Mouse (Mus musculus) neural tube, embryonic 15.5 days (tissue): ENCODE results near the gene Evi5. TPM values are rescaled to one million over a fixed set of nuclear protein-coding genes. Genes with fewer than 3 reads are reported as not detected.
A peak's percentile ranks its signal among the peaks of the same experiment; 100 is the strongest.

ENCODE experiments used
- ATAC-seq: fragments of 200-750 bp; cut with Nextera tagmentation; 2 replicates; pipeline ENCODE4 v1.8.0; 2017; ENCODE audit warnings: mild to moderate bottlenecking, moderate TSS enrichment, moderate library complexity; ENCODE audit not compliant: low FRiP score
- H3K27ac ChIP-seq: fragments of 300-500 bp; sonication (generic); replicated peaks from 2 replicates; pipeline ENCODE4 v1.5.1; 2015; ENCODE audit warnings: mild to moderate bottlenecking, inconsistent platforms
- H3K27me3 ChIP-seq: fragments of 300-500 bp; sonication (generic); replicated peaks from 2 replicates; pipeline ENCODE4 v1.6.1; 2015; ENCODE audit warnings: inconsistent platforms
- H3K36me3 ChIP-seq: fragments of 300-500 bp; sonication (generic); 2 replicates; pipeline ENCODE4 v1.6.1; 2015; ENCODE audit warnings: inconsistent platforms
- H3K4me1 ChIP-seq: fragments of 300-500 bp; sonication (generic); 2 replicates; pipeline ENCODE4 v1.6.1; 2015; ENCODE audit warnings: inconsistent platforms
- H3K4me2 ChIP-seq: fragments of 300-500 bp; sonication (generic); 2 replicates; pipeline ENCODE4 v1.6.1; 2015; ENCODE audit warnings: inconsistent platforms, mild to moderate bottlenecking, moderate library complexity
- H3K4me3 ChIP-seq: fragments of 300-500 bp; sonication (generic); replicated peaks from 2 replicates; pipeline ENCODE4 v1.5.1; 2015; ENCODE audit warnings: mild to moderate bottlenecking, inconsistent platforms
- H3K9ac ChIP-seq: fragments of 300-500 bp; sonication (generic); replicated peaks from 2 replicates; pipeline ENCODE4 v1.6.1; 2015; ENCODE audit warnings: mild to moderate bottlenecking, inconsistent platforms
- H3K9me3 ChIP-seq: fragments of 300-500 bp; sonication (generic); replicated peaks from 2 replicates; pipeline ENCODE4 v1.6.1; 2016; ENCODE audit warnings: inconsistent platforms
- WGBS: fragments of 180-500 bp; shearing (Covaris S2); methylation state at CpG from one replicate; pipeline ENCODE4 v1.1.7; 2015; ENCODE audit warnings: mixed read lengths; 5-methylcytosine and 5-hydroxymethylcytosine counted together
- polyA plus RNA-seq: library from polyadenylated mRNA; unstranded; fragments of >200 nt; fragmentation: Nextera tagmentation; extraction: Ambion mirVana; gene quantifications from 2 replicates; pipeline ENCODE4 v1.2.1, GENCODE M21; 2015

Evi5 gene
- polyA plus RNA-seq, result 56.0 and 59.5 TPM in 2 replicates

- ATAC-seq, result no peak
- 41% methylated on average over 4 of the region's 4 CpGs for WGBS
Measured at GRCm38 (mm10) chr5:107874561-107875260, at the start of gene Evi5. Gene Evi5 (minus strand): TSS chr5:107875107.

DNA sequence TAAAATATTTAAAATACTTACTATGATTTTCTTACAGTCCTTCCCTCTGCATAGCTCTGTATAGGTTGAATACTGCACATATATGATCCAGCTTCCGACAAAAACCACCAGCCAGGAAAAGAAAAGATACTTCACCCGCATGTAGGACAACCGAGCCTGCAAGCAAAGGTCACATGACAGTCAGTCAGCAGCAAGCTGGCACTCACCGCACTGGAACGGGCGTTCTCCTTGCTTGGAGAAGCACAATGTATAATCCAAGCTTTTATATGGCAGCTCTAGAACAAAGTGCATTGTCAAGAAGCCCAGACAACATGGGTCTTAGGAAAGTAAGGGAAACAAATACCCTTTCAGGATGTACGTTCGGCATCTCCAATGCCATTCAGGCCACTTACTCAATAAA is 49.7 kb upstream of the Evi5 start:
- 72% methylated on average over 8 of the region's 8 CpGs for WGBS
- Histone ChIP-seq H3K4me1 (no peaks in the 10 kb centered on the region), H3K4me3 (no peak overlapping the region), H3K36me3 (no peaks in the 10 kb centered on the region), H3K27me3 (no peaks in the 10 kb centered on the region), H3K9ac (no peak overlapping the region), H3K4me2 (no peak overlapping the region), H3K27ac (no peak overlapping the region), H3K9me3 (no peaks in the 10 kb centered on the region)
- ATAC-seq, result no peak

More at GRCm38 (mm10) chr5:107874561-107875260, at the start of gene Evi5:
- H3K4me1 ChIP-seq, result no peaks in the 10 kb centered on the region
- H3K27ac ChIP-seq, result no peak within 1 kb of the TSS
- no peaks in the 10 kb centered on the region for H3K36me3 ChIP-seq
- no peak within 1 kb of the TSS for H3K4me2 ChIP-seq
- H3K9me3 ChIP-seq, result no peaks in the 10 kb centered on the region
- H3K4me3 ChIP-seq, result no peak within 1 kb of the TSS
- no peak within 1 kb of the TSS for H3K9ac ChIP-seq
- H3K27me3 ChIP-seq, result no peaks in the 10 kb centered on the region

DNA sequence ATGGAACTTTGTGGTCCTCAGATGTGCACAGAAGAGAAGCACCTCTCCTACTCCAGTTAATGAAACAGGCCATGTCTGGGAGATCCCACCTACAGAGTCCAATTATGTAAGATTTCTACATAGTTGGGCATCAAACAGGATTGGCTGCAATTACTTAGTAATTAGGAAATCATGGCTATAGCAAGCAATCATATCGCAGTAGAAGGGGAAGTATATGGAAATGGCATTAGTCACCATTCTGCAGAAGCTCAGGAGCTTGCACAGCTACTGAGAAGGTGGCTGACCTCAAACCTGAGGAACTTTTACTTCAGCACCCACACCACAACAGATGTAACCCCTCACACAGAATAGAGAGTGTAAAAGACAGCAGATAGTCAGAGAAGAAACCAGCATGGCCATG is 47.9 kb upstream of the Evi5 start:
- Histone ChIP-seq H3K4me2 (no peak overlapping the region), H3K9ac (no peak overlapping the region), H3K9me3 (no peaks in the 10 kb centered on the region), H3K27me3 (no peaks in the 10 kb centered on the region), H3K4me1 (no peaks in the 10 kb centered on the region), H3K4me3 (no peak overlapping the region), H3K36me3 (no peaks in the 10 kb centered on the region), H3K27ac (no peak overlapping the region)
- 100% methylated on average over 1 of the region's 1 CpGs for WGBS
- no peak for ATAC-seq

DNA sequence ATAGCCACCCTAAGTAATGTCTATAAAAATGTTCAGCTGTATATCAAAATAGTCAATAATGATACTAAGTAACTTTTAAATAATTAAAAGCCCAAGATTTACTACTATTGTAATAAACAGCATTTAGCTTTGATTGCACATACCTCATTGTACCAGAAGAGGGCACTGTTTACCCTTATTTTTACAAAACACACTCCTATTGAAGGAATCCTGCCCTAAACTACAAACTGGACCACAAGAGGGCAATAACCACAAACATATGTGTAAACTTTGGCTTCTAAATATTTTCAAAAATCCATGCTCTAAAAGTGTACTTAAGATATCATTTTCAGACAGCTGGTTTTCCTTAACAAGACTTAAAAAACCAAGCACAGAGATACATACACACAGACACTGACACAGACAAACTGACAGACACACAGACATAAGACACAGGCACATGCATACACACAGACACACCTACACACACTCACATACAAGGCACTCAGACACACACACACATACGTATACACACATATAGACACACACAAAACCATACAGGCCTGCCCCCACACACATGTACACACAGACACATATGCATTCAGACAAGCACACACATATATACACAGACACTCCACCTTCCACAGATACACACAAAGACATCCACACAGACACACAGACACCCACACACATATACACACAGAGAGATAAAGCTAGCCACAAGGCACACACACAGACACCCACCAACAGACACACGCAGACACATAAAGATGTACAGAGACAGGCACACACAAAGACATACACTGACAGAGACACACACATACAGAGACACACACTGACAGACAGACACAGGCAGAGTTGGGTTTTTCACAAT is 46.7 kb upstream of the Evi5 start:
- WGBS, result 74% methylated on average over 2 of the region's 2 CpGs
- H3K9me3 ChIP-seq, result no peaks in the 10 kb centered on the region
- H3K36me3 ChIP-seq, result no peaks in the 10 kb centered on the region
- no peaks in the 10 kb centered on the region for H3K27me3 ChIP-seq
- ATAC-seq, result peak; percentile 36; the same call in 1 of the 2 replicates
- H3K9ac ChIP-seq, result no peak overlapping the region
- no peaks in the 10 kb centered on the region for H3K4me1 ChIP-seq
- H3K27ac ChIP-seq, result no peak overlapping the region
- no peak overlapping the region for H3K4me2 ChIP-seq
- no peak overlapping the region for H3K4me3 ChIP-seq

GRCm38 (mm10) chr5:107915280-107915679 is 40.4 kb upstream of the Evi5 start:
- 19% methylated on average over 4 of the region's 4 CpGs for WGBS
- H3K36me3 ChIP-seq, result peaks cover 9% of the 10 kb centered on the region; the same call in 1 of the 2 replicates
- H3K4me2 ChIP-seq, result no peak overlapping the region
- H3K27me3 ChIP-seq, result no peaks in the 10 kb centered on the region
- H3K9ac ChIP-seq, result no peak overlapping the region
- no peak overlapping the region for H3K4me3 ChIP-seq
- no peak for ATAC-seq
- no peaks in the 10 kb centered on the region for H3K4me1 ChIP-seq
- no peaks in the 10 kb centered on the region for H3K9me3 ChIP-seq
- H3K27ac ChIP-seq, result 0 out of 2 replicates have a peak overlapping the region, but pooled peaks have one; percentile 18

- Histone ChIP-seq H3K36me3 (peaks cover 46% of the 10 kb centered on the region), H3K4me1 (no peaks in the 10 kb centered on the region), H3K9me3 (no peaks in the 10 kb centered on the region), H3K27me3 (no peaks in the 10 kb centered on the region), H3K9ac (no peak overlapping the region), H3K27ac (no peak overlapping the region), H3K4me2 (no peak overlapping the region), H3K4me3 (no peak overlapping the region)
- no peak for ATAC-seq
- WGBS, result 91% methylated on average over 5 of the region's 5 CpGs
Measured at GRCm38 (mm10) chr5:107911012-107911411, 36.1 kb upstream of the Evi5 start.

DNA sequence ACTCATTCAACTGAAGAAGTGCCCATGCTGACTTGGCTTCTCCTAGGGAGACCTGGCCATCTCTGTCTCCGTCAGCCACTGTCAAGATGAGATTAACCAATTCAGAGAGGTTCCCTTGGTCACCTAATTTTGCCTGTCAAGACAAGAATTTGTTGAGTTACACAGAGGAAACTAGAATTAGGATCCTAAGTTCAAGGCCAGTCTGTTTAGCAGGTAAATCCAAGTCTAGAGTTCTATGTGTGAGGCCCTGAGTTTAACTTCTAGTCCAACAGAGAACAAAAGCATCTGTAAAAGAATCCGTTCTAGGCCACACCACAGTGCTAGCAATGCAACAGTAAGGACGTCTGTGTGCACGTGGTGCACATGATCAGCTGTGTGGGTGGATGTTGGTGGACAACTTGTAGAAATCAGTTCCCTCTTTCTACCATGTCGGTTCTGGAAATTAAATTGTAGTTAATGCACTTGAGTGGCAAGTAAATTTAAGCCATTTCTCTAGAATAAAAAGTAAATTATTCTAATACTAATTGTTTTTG is 35.2 kb upstream of the Evi5 start:
- Histone ChIP-seq H3K4me3 (no peak overlapping the region), H3K27ac (no peak overlapping the region), H3K9me3 (no peaks in the 10 kb centered on the region), H3K9ac (no peak overlapping the region), H3K4me2 (no peak overlapping the region), H3K36me3 (peaks cover 51% of the 10 kb centered on the region), H3K27me3 (no peaks in the 10 kb centered on the region), H3K4me1 (no peaks in the 10 kb centered on the region)
- 68% methylated on average over 5 of the region's 5 CpGs for WGBS
- ATAC-seq, result no peak

GRCm38 (mm10) chr5:107909668-107910067 is 34.8 kb upstream of the Evi5 start:
- H3K27ac ChIP-seq, result no peak overlapping the region
- H3K4me1 ChIP-seq, result no peaks in the 10 kb centered on the region
- ATAC-seq, result no peak; the same call in 1 of the 2 replicates
- H3K9me3 ChIP-seq, result no peaks in the 10 kb centered on the region
- H3K36me3 ChIP-seq, result peaks cover 55% of the 10 kb centered on the region
- H3K27me3 ChIP-seq, result no peaks in the 10 kb centered on the region
- no peak overlapping the region for H3K9ac ChIP-seq
- no peak overlapping the region for H3K4me3 ChIP-seq
- no peak overlapping the region for H3K4me2 ChIP-seq
- 87% methylated on average over 3 of the region's 3 CpGs for WGBS

GRCm38 (mm10) chr5:107908514-107909110 is 33.7 kb upstream of the Evi5 start:
- no peak overlapping the region for H3K4me2 ChIP-seq
- no peaks in the 10 kb centered on the region for H3K4me1 ChIP-seq
- no peaks in the 10 kb centered on the region for H3K9me3 ChIP-seq
- peaks cover 64% of the 10 kb centered on the region for H3K36me3 ChIP-seq
- no peak overlapping the region for H3K9ac ChIP-seq
- H3K27ac ChIP-seq, result no peak overlapping the region
- no peaks in the 10 kb centered on the region for H3K27me3 ChIP-seq
- no peak for ATAC-seq
- 93% methylated on average over 2 of the region's 2 CpGs for WGBS
- H3K4me3 ChIP-seq, result no peak overlapping the region

- WGBS, result 68% methylated on average over 3 of the region's 3 CpGs
- Histone ChIP-seq H3K36me3 (peaks cover 56% of the 10 kb centered on the region), H3K4me2 (no peak overlapping the region), H3K9me3 (no peaks in the 10 kb centered on the region), H3K4me1 (peaks cover 16% of the 10 kb centered on the region), H3K4me3 (no peak overlapping the region), H3K27ac (no peak overlapping the region), H3K27me3 (no peaks in the 10 kb centered on the region), H3K9ac (no peak overlapping the region)
- no peak for ATAC-seq
Measured at GRCm38 (mm10) chr5:107904325-107904724, 29.4 kb upstream of the Evi5 start.

- H3K27ac ChIP-seq, result peak overlapping the region; percentile 92
- peak; percentile 33; the same call in 1 of the 2 replicates for ATAC-seq
- peaks cover 16% of the 10 kb centered on the region for H3K4me1 ChIP-seq
- WGBS, result 1% methylated on average over 23 of the region's 23 CpGs
- no peaks in the 10 kb centered on the region for H3K27me3 ChIP-seq
- no peaks in the 10 kb centered on the region for H3K9me3 ChIP-seq
- H3K9ac ChIP-seq, result peak overlapping the region; percentile 97
- peak overlapping the region; percentile 76 for H3K4me2 ChIP-seq
- peak overlapping the region; percentile 99 for H3K4me3 ChIP-seq
- peaks cover 29% of the 10 kb centered on the region for H3K36me3 ChIP-seq
Measured at GRCm38 (mm10) chr5:107901014-107901615, 26.2 kb upstream of the Evi5 start.
